Mouse (Mus musculus) embryo, embryonic 10 days (tissue): ENCODE measurements around the gene Fbxo7.
"Not testable (repeated sequence)": the region's sequence is repeated elsewhere in the genome, so short reads cannot be mapped to it uniquely, and the experiment has no call there.

ENCODE experiments used
- DNase-seq: peaks from one replicate; pipeline ENCODE4 v3.0.0-alpha.2; 2015; ENCODE audit warnings: low spot score

The Fbxo7 gene

DNA sequence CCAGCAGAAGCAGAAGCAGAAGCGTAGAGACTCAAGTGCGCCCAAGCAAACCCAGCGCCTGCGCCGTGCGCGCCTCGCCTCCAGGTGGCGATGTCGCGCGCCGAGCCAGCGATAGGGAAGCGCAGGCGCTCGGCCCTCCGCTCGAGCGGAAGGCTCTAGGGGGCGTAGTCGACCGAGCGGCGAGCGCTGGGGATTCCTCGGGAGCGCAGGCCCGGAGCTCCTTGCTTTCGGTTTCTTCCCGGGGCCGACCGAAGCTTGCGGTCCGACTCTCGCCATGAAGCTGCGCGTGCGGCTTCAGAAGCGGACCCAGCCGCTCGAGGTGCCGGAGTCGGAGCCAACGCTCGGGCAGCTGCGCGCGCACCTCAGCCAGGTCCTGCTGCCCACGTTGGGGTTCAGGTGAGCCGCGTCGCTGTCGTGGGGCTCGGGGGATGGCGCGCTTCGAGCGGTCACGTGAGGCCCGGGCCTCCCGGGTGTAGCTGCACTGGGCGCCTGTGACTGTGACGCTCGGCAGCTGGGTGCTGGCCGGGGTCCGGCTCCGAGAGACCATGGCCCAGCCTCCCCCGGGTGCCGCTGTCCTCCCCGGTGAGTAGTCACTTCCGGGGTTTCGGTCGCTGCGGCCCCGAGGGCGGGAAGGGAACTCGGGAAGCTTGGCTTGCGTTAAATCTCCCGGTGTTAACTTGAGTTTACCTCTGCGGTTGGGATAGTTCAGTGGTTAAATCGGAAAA, at the start of gene Fbxo7:
Fbxo7 (plus strand) TSS at position 224 of the 725 bp plus-strand sequence.
- DNase-seq, result peak; percentile 91

DNA sequence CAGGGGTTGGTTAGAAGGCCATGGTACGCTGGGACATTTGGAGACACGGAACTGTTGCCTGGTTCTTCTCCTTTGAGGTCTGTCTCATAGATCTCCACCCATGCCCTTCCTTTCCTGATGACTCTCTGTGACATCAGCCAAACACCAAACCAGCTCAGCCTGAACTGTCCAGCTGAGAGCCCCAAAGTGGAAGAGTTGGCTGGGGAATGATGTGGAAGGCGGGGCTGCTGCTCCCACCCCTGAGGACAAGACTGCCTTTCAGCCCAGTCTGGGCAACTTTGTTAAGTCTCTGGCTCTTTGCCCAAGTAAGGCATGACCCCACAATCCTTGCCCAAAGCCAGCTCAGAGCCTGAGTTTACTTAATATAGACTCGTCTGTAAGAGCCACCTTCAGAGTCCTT, 48.9 kb upstream of the Fbxo7 start:
- DNase-seq, result no peak

DNA sequence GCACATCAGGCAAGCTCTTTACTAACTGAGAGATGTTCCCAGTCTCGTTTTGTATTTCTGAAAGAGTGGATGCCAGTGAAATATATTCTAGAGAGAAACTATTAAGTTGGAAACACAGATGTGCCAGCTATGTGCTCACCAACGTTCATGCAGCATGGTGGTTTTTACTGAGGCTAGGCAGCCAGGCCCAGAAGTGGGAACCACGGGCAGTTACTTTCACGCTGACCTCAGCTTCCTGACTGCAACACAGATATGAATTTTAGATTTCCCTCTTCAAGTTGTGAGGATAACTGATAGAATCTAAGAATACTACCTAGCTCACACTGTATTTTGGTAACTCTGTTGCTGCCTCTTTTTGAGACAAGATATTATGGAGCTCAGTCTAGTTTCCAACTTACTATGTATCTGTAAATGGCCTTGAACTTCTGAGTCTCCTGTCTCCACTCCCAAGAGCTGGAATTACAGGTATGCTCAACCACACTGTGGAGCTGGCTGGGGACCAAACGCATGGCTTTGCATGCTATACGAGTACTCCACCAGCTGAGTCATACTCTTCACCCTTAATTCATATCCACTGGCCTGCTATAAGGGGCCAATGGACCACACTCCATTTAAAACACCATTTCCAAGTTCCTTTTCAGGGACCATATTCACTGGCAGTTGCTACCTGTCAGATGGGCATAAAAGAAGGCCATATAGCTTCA, 32.2 kb upstream of the Fbxo7 start:
- DNase-seq, result no peak

DNA sequence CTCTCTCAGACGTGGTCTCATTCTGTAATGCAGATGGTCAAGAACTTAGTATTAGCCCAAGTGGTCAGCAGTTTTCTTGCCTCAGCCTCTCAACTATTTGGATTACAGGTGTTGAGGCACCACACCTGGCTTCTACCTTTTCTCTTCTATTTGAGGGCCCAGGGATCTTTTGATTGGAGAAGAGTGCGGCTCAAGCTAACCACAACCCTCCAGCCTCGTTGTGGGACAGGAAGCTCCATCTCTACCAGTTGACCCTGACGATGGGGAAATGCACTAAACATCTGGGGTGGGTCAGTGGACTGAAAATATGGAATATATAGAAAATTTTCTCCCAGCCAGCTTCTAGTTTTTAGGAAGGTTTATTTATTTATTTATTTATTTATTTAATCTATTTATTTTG, 29.4 kb upstream of the Fbxo7 start:
- no peak for DNase-seq

DNA sequence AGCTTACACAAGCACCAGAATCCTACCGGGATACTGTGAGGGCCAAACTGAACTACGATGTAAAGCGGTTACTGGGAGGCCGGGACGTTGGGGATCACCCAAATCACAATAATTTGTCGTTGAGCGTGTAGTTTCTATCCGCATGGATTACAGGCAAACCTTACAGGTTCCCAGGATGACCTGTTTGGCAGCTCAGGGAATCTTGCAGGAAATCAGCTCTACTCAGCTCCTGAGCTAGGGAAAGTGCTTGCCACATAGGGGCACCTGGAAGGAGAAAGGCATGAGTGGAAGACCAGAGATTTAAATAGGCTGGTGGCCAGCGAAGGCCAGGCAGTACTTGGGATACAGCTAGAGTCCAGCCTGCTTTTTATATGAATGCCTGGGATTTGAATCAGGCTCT, 27.9 kb upstream of the Fbxo7 start:
- DNase-seq, result no peak

DNA sequence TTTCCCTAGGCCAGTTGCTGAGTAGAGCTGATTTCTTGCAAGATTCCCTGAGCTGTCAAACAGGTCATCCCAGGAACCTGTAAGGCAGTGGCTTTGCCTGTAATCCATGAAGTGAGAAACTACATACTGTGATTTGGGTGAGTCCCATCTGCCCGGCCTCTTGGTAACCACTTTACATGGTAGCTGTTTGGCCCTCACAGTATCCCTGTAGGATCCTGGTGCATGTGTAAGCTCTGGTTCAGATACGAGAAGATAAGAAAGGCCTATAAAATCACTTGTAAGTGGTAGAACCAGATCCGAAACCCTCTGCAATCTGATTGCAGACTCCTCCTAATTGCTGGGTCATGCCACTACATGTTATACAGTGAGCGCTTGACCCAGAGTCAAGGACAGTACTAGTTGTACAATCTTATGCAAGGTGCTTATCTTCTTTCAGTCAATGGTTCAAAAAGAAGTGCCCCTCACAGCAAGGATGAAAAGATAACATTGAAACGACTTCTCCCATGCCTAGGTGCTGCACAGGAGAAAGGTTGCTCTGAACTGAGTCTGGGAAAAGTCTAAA, 27.1 kb upstream of the Fbxo7 start:
- DNase-seq, result no peak

DNA sequence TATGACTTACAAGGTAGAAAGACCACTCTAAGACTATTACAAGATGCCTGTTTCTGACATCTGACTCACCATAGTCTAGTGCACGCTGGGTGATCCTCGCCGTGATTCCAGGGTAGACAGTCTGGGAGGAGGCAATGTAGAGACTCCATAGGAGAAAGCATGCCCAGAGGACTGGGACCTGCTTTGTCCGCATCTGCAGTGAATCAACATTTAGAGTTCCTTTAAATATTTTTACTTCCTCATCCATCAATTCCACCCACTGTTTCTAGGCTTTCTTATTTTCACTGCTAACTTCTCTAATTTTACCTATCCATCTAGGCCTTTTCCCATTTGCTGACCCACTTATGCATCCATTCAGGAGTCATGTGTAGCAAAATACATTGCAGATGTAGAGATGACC, 21.3 kb upstream of the Fbxo7 start:
- DNase-seq, result no peak

DNA sequence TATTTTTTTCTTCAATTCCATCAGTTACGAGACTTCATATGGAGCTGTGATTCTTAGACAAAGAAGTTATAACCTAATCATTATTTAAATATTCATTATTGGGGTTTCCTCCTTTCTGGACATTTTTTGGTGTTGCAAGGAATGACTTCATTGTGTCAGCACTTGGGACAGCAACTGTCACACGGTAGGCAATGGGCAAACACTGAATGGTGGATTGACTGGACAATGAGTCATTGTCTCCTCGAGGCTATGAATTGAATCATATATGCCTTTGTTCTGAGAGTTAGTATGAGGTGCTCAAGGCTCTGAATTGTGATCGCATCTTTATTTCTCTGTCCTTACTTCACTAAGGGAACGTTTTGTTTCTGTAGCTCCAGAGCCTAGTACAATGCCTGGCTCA, 15.3 kb upstream of the Fbxo7 start:
- DNase-seq, result no peak

DNA sequence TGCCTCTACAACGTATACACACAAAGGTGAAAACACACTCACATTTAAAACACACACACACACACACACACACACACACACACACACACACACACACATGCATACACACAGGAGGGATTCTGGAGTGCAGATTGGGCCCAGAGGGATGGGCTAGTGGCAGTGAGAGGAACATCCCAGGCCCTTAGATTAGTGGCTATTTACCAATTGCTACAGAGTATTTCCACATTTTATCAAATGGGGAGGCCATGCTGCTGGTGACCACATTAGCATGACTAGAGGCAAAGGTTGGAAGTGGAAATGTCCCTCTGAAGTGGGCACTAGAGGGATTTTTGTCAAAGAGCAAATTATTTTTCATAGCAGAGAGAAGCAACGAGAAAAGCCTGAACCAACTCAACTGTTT, 12.1 kb upstream of the Fbxo7 start:
- DNase-seq, result no peak

DNA sequence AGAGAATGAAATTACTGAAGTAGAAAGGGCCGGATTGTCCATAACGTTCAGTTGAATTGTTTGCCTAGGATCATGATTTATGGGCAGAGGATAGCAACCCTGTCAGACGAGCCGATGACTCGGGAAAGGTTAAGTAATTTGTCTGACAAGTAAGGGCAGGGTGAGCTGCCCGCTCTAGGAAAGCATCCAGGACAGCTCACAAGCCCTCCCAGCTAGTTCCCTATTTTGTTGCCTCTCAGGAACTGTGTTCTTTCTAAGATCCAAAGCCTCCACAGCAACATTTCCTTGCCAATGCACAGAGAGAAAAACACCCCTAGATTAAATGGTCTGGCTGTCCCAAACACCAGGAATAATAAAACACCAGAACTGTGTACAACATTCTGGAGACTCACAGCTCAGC, 11.1 kb upstream of the Fbxo7 start:
- peak; percentile 10 for DNase-seq

DNA sequence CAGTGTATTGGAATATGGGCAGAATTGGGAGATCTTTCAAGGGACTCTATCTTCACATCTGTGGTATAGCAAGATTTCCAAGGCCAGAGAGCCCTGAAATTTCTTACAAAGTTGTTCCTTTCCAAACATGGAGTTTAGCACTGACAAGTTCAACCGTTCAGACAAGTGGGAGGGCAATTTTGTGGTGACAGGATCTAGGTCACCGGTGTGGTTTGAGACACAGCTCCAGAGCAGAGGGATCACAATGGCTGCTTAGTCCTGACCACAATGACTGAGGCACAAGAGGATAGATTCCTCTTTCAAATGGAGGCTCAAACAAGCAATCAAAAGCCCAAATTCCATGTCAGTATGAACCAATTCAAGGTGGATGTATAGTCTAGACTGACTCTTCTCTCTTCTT, 10.6 kb upstream of the Fbxo7 start:
- no peak for DNase-seq

DNA sequence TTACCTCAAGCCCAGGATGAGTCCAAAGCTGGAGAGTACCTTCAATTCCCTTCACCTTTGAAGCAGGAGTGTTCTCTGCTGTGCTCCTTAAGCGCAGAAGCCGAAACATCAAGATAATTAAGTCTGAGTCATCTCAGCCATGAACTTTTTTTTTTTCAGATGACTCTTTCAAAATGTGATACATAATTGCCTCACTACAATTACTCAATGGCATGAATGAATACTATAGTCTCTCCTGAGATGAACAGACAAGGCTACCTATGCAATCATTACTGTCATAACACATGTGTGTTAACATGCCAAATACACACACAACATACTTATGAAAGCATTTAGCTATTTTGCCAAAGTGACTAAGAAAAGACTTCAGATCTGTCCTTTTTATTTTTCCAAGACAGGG, 10.0 kb upstream of the Fbxo7 start, which contains the start of gene Bpifc:
Bpifc (minus strand) TSS at position 115 of the 400 bp plus-strand sequence.
- DNase-seq, result no peak

DNA sequence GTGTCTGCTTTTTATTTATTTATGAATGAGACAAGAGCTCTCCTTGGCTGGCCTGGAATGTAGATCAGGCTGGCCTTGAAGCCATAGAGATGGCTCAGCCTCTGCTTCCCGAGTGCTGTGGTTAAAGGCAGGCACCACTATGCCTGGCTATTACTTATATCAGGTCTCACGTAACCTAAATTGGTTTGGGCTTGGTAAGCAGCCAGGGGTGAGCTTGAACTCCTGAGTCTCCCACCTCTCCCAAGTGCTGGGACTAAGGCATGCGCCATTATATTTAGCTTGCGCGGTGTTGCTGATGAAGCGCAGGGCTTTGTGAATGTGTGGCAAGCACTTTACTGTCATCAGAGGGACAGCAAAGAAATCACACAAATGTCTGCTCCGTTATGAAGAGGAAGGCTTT, 4.0 kb upstream of the Fbxo7 start:
- DNase-seq, result no peak

DNA sequence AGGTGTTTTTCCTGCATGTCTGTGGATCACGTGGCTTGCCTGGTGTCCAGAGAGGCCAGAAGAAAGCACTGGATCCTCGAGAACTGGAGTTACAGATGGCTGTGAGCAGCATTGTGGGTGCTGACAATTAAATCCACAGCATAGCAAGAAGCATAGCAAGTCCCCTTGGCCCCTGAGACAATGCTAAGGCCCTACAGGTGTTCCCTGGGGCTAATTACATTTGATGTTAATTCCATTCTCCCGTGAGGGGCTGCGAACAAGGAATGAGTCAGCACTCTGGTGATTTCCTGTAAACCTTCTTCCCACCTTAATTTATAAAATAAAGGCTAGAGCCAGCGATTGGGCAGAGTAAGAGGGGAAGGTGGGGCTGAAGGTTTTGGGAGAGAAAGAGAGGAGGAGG, 3.0 kb upstream of the Fbxo7 start:
- DNase-seq, result no peak

DNA sequence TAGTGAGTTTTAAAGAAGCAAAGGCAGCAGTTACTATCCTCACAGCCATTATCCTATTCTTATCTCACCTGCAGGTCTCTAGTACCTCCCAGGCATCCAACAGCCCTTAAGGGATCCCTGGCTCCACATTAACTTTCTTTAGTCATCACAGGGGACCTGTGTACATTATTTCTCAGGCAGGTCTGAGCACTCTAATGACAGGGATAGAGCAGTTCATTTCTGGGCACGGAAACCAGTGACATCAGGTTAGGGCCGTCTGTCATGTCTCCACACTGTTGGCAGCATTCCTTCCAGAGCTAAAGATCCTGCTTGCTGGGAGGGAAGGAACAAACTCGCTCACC, 394 bp upstream of the Fbxo7 start:
- no peak for DNase-seq

DNA sequence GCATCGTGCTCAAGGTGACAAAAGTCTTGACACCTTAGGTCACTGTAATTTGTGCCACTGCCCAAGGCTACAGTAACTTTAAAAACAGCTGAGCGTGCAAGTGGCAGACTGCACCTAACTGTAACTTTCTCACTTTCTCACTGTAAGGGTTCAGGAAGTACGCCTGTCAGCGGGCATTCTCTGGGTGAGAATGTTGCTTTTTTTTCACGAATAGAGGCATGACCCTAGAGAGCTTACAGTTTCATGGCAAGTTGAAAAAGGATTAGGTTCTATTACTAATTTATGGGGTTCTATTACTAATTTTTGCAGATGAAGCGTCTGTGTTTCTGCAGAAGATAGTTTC, 673 bp downstream of the Fbxo7 start:
- DNase-seq, result peak; percentile 7

DNA sequence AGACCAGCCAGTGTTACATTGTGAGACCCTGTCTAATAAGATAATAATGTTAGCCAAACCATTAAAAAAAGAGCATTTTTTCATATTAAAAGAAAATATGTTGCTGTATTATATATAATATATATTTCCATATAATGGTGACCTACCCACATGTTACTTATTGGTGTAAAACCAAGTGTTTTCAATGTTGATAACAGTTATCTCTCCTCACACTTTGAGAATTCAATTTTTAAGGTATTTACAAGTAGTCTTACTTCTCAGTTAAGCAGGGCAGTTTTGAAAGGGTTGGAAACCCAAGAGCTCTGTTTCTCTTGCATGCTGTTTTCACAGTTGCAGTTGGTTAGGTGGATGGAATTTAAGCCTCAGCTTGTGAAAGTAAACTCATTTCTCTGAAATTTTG, 1.4 kb downstream of the Fbxo7 start:
- no peak for DNase-seq

DNA sequence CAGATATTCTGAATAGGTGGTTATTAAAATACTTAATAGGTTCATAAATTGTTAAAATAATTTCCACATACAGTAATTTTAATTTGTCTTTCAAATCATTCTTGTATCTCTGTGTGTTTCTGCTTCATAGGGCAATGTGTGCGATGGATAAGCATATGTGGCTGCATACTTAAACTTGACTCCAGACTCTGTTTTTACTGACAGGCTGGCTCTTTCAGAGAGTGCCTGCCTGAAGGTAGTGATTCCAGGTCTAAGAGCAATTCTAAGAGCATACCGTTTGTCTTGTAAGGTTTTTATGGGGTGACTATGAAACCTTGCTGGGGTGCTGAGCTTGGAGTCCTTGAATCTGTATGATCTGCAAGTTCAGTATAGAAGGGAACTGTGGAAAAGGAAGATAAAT, 4.1 kb downstream of the Fbxo7 start:
- no peak for DNase-seq

DNA sequence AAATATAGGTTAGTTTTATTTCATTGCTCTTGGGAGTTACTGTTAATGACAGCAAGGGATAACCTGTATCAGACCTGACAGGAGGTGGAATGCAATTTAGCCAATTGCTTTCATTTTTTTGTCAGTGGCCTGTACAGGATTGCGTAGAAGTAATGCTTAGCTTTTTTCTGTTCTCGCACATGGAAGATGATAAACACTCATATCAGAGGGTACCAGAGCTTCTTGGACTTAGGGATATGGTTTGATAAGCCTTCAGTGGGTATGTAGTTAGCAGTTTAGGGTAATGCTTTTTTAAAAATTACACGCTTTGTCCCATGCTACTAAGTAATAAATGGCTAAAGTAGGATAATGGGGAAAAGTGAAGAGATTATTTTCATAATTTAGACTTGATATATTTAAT, 4.6 kb downstream of the Fbxo7 start:
- no peak for DNase-seq

DNA sequence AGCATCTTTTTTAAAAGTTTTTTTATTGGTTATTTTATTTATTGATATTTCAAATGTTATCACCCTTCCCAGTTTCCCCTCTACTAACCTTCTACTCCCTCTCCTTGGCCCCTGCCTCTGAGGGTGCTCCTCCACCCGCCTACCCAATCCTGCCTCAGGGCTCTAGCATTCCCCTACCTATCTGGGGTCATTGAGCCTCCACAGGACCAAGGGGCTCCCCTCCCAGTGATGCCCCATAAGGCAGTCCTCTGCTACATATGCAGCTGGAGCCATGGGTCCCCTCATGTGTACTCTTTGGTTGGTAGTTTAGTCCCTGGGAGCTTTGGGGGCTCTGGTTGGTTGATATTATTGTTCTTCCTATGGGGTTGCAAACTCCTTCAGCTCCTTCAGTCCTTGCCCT, 5.0 kb downstream of the Fbxo7 start:
- not testable (repeated sequence) for DNase-seq

DNA sequence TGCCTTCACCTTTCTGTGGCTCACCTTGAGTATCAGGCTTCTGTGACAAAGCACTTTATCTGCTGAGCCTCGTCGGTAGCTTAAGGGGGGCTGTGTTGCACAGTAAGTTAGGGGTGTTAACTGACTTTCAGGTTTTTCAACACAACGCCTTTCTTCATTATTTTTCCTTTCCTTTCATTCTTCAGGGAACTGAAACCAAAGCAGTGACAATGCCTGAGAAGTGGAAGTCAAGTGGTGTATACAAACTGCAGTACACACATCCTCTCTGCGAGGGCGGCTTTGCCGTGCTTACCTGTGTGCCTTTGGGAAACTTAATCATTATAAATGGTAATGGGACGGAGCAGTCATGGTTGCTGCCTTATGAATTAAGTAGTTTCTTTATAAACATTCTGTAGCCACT, 9.0 kb downstream of the Fbxo7 start:
- no peak for DNase-seq

DNA sequence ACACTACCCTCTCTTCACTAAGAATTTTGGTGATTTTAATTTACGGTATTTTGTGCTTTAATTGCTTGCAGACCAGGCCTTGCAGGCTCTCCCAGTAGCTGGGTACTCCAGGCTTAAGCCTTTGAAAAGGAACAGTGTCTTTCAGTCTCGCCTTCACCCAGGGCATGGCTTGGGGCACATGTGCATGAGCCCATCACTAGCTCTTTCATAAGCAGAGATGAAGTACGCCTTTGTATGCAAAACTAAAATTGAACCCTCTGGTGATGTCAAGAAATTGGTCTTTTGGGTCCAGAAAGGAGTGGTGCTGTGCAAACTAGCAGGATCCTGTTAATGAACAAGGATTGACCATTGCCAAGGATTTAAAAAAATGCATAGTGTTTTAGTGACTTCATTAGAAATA, 10.7 kb downstream of the Fbxo7 start:
- peak; percentile 11 for DNase-seq

DNA sequence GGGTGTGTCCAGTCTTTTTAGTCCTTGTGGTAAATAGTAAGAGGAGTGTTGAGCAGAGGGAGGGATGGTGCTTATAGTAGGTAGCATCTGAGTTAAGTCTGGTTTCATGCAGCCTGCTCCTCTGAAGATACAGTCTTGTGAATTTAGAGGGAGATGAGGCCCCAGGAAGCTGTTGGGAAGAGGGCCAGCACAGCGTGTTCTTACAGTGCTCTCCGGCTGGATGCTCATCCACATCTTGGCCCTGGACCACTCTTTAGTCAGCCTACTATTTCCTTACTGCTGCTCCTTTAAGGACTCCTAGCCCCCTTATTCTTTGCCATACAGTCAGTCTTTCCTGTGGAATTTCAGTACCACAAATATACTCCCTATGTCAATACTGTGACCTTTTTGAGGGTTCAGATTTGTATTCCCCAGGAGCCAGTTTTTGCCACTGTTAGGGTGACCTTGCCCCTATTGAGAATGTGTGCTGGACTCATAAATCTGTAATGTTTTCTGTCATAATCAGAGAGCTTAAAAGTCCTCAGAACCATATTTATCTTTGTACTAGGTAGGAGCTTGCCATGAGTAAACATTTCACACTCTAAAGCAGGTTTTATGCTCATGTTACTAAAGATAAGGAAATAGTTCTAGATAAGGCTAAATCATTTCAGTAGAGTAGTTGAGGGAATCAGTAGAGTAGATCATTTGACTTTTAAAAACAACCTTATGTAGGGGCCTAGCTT, 12.4 kb downstream of the Fbxo7 start:
- DNase-seq, result no peak
